Mouse (Mus musculus) embryonic facial prominence, embryonic 15.5 days (tissue): Measurements from ENCODE around the gene Csn1s2a. TPM values are rescaled to one million over a fixed set of nuclear protein-coding genes. Genes with fewer than 3 reads are reported as not detected.
"Not testable (repeated sequence)": the region's sequence is repeated elsewhere in the genome, so short reads cannot be mapped to it uniquely, and the experiment has no call there.

Experiments used
- ATAC-seq: fragments of 200-750 bp; cut with Nextera tagmentation; 2 replicates; pipeline ENCODE4 v1.8.0; 2017; ENCODE audit warnings: low read depth, moderate TSS enrichment; ENCODE audit not compliant: insufficient number of reproducible peaks, low FRiP score, low TSS enrichment
- H3K27ac ChIP-seq: fragments of 300-500 bp; sonication (generic); replicated peaks from 2 replicates; pipeline ENCODE4 v1.5.1; 2015; ENCODE audit warnings: mild to moderate bottlenecking, inconsistent platforms
- H3K27me3 ChIP-seq: fragments of 300-500 bp; sonication (generic); 2 replicates; pipeline ENCODE4 v1.6.1; 2015; ENCODE audit warnings: inconsistent platforms
- H3K36me3 ChIP-seq: fragments of 300-500 bp; sonication (generic); 2 replicates; pipeline ENCODE4 v1.6.1; 2015; ENCODE audit warnings: mild to moderate bottlenecking, inconsistent platforms
- H3K4me1 ChIP-seq: fragments of 300-500 bp; sonication (generic); 2 replicates; pipeline ENCODE4 v1.6.1; 2015; ENCODE audit warnings: inconsistent platforms
- H3K4me2 ChIP-seq: fragments of 300-500 bp; sonication (generic); replicated peaks from 2 replicates; pipeline ENCODE4 v1.6.1; 2015; ENCODE audit warnings: mild to moderate bottlenecking, inconsistent platforms
- H3K4me3 ChIP-seq: fragments of 300-500 bp; sonication (generic); replicated peaks from 2 replicates; pipeline ENCODE4 v1.5.1; 2015; ENCODE audit warnings: mild to moderate bottlenecking, inconsistent platforms
- H3K9ac ChIP-seq: fragments of 300-500 bp; sonication (generic); 2 replicates; pipeline ENCODE4 v1.6.1; 2015; ENCODE audit warnings: inconsistent platforms
- H3K9me3 ChIP-seq: fragments of 300-500 bp; sonication (generic); replicated peaks from 2 replicates; pipeline ENCODE4 v1.6.1; 2016; ENCODE audit warnings: inconsistent platforms
- WGBS: fragments of 180-500 bp; shearing (Covaris S2); methylation state at CpG from one replicate; pipeline ENCODE4 v1.1.7; 2015; 5-methylcytosine and 5-hydroxymethylcytosine counted together
- polyA plus RNA-seq: library from polyadenylated mRNA; unstranded; fragments of >200 nt; fragmentation: Nextera tagmentation; extraction: Ambion mirVana; gene quantifications from 2 replicates; pipeline ENCODE4 v1.2.1, GENCODE M21; 2015

Gene Csn1s2a
- polyA plus RNA-seq = not detected in 2 replicates

DNA sequence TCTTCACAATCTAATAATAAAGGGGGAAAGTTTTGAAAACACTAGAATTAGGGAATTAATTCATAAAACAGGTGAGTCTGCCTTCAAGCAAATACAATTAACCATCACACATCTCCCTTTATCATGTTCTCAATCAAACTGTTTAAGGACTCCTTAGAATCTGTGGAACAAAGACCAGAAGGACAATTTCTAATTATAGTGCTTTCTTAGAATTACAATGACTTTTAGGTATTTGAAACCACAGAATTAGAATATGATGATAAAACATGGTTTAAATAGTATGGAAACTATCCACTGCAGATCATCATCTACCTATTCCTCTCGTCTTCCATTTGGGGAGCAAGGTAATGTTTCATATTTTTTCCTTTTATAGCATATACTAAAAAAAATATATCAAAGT is at the start of gene Csn1s2a:
Gene Csn1s2a, plus strand, starts transcription at position 301 of the 400 bp plus-strand sequence.
- Histone ChIP-seq H3K9me3 (no peaks in the 10 kb centered on the region), H3K27ac (no peak within 1 kb of the TSS), H3K27me3 (no peaks in the 10 kb centered on the region), H3K9ac (no peak within 1 kb of the TSS), H3K4me1 (no peaks in the 10 kb centered on the region), H3K4me3 (no peak within 1 kb of the TSS), H3K4me2 (no peak within 1 kb of the TSS), H3K36me3 (no peaks in the 10 kb centered on the region)
- 74% methylated on average over 1 of the region's 1 CpGs for WGBS
- ATAC-seq = no peak

GRCm38 (mm10) chr5:87734821-87735220 is 39.5 kb upstream of the Csn1s2a start:
- Histone ChIP-seq H3K36me3 (no peaks in the 10 kb centered on the region), H3K4me2 (no peak overlapping the region), H3K27me3 (no peaks in the 10 kb centered on the region), H3K27ac (no peak overlapping the region), H3K9ac (no peak overlapping the region), H3K4me3 (no peak overlapping the region), H3K4me1 (no peaks in the 10 kb centered on the region), H3K9me3 (no peaks in the 10 kb centered on the region)
- no peak for ATAC-seq

DNA sequence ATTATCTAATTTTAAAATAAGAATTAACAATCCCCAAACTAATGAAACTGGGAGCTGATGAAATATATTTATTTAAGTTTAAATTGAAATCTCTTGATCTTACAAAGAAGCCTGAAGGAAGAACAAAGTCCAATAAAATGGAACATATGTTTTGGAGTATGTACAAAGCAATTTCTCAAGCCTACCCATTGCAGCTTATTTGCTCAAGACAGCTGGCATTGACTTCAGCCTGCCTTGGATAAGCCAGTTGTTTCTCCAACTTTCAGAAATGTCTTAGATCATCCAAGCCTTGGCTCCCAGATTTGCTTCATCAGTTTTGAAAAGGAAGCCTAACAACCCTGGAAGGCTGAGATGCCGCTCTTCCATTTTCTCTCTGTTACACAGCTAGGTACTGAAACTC is 20.9 kb upstream of the Csn1s2a start:
- no peak overlapping the region for H3K9ac ChIP-seq
- H3K36me3 ChIP-seq = no peaks in the 10 kb centered on the region
- no peak for ATAC-seq
- 84% methylated on average over 1 of the region's 1 CpGs for WGBS
- no peaks in the 10 kb centered on the region for H3K27me3 ChIP-seq
- H3K4me2 ChIP-seq = no peak overlapping the region
- no peaks in the 10 kb centered on the region for H3K9me3 ChIP-seq
- no peak overlapping the region for H3K4me3 ChIP-seq
- no peaks in the 10 kb centered on the region for H3K4me1 ChIP-seq
- no peak overlapping the region for H3K27ac ChIP-seq

GRCm38 (mm10) chr5:87764546-87764945 is 9.8 kb upstream of the Csn1s2a start:
- 72% methylated on average over 3 of the region's 3 CpGs for WGBS
- H3K4me3 ChIP-seq = no peak overlapping the region
- no peaks in the 10 kb centered on the region for H3K4me1 ChIP-seq
- H3K9ac ChIP-seq = no peak overlapping the region
- H3K36me3 ChIP-seq = no peaks in the 10 kb centered on the region
- H3K4me2 ChIP-seq = no peak overlapping the region
- H3K9me3 ChIP-seq = no peaks in the 10 kb centered on the region
- H3K27me3 ChIP-seq = no peaks in the 10 kb centered on the region
- ATAC-seq = no peak
- H3K27ac ChIP-seq = no peak overlapping the region

DNA sequence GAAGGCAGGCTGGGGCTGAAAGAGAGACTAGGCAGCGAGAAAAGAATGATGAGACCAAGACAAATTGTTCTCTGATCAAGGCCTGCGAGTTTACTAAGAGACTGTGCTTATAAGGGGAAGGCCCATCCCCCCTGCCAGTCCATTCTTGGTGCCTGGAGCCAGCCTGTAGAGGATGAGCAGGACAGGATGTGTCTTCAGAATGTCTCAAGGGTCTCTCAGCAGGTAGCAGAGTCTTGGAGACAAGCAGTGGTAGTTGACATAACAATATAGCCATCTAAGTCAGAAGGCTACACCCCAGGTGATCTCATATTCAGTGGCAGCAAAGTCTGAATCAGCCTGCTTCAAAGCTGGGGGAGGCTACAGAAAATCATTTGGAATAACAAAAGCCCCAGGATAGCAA is 2.2 kb upstream of the Csn1s2a start:
- H3K27ac ChIP-seq, H3K4me3 ChIP-seq, ATAC-seq, H3K9me3 ChIP-seq, H3K4me1 ChIP-seq, H3K27me3 ChIP-seq, H3K4me2 ChIP-seq, H3K36me3 ChIP-seq, H3K9ac ChIP-seq: not testable (repeated sequence)
- 30% methylated on average over 2 of the region's 2 CpGs for WGBS

DNA sequence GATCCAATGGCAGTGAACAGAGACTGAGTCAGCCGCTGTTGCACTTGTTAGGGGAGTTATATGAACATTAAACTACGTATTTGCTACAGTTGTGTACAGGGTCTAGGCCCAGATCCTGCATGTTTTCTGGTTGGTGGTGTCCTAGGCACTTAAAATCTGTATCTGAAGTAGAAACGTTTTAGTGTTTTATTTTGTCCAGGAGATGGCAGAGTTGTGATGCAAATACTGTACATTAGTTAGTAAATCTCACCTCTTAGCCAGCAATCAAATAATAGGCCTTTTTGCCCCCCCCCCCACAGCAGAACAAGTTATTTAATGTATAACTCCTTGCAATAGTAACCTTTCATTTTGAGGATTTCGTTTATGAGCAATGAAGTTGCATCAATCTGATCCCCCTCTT is 8.4 kb downstream of the Csn1s2a start:
- Histone ChIP-seq H3K4me3 (no peak overlapping the region), H3K4me2 (no peak overlapping the region), H3K27ac (no peak overlapping the region), H3K27me3 (no peaks in the 10 kb centered on the region), H3K36me3 (no peaks in the 10 kb centered on the region), H3K9ac (no peak overlapping the region), H3K4me1 (no peaks in the 10 kb centered on the region), H3K9me3 (no peaks in the 10 kb centered on the region)
- 66% methylated on average over 4 of the region's 4 CpGs for WGBS
- no peak for ATAC-seq

- Histone ChIP-seq H3K27ac (no peak within 1 kb of the TSS), H3K4me3 (no peak within 1 kb of the TSS), H3K4me2 (no peak within 1 kb of the TSS), H3K36me3 (no peaks in the 10 kb centered on the region), H3K9ac (no peak within 1 kb of the TSS), H3K9me3 (no peaks in the 10 kb centered on the region), H3K4me1 (no peaks in the 10 kb centered on the region), H3K27me3 (no peaks in the 10 kb centered on the region)
- WGBS = 66% methylated on average over 2 of the region's 2 CpGs
- no peak for ATAC-seq
Measured at GRCm38 (mm10) chr5:87807782-87808181, 33.4 kb downstream of the Csn1s2a start, which contains the start of gene Csn1s2b. Gene Csn1s2b (plus strand): TSS chr5:87808082.

GRCm38 (mm10) chr5:87809253-87809652 is 34.9 kb downstream of the Csn1s2a start:
- no peak overlapping the region for H3K4me2 ChIP-seq
- no peaks in the 10 kb centered on the region for H3K27me3 ChIP-seq
- no peaks in the 10 kb centered on the region for H3K9me3 ChIP-seq
- H3K9ac ChIP-seq = no peak overlapping the region
- no peaks in the 10 kb centered on the region for H3K36me3 ChIP-seq
- no peak overlapping the region for H3K27ac ChIP-seq
- H3K4me1 ChIP-seq = no peaks in the 10 kb centered on the region
- no peak for ATAC-seq
- H3K4me3 ChIP-seq = no peak overlapping the region
- WGBS = 65% methylated on average over 2 of the region's 2 CpGs

- Histone ChIP-seq H3K4me2 (no peak within 1 kb of the TSS), H3K4me1 (no peaks in the 10 kb centered on the region), H3K27ac (no peak within 1 kb of the TSS), H3K36me3 (no peaks in the 10 kb centered on the region), H3K4me3 (no peak within 1 kb of the TSS), H3K27me3 (no peaks in the 10 kb centered on the region), H3K9ac (no peak within 1 kb of the TSS), H3K9me3 (no peaks in the 10 kb centered on the region)
- ATAC-seq = no peak
- 71% methylated on average over 1 of the region's 1 CpGs for WGBS
Measured at GRCm38 (mm10) chr5:87825386-87825785, 51.0 kb downstream of the Csn1s2a start, which contains the start of gene Prr27. Gene Prr27 (plus strand): TSS chr5:87825686.

Other genes with a start within 250 kb of the Csn1s2a start
- gene Sult1b1, start 236.4 kb upstream of the Csn1s2a start, polyA plus RNA-seq = 0.85 and 0.94 TPM in 2 replicates
- gene Sult1d1, start 205.5 kb upstream of the Csn1s2a start, polyA plus RNA-seq = 3.7 and 5.8 TPM in 2 replicates
- 10.0 and 14.1 TPM in 2 replicates for gene Sult1e1, start 183.0 kb upstream of the Csn1s2a start, polyA plus RNA-seq
- not detected in 2 replicates for gene Csn1s1, start 108.4 kb upstream of the Csn1s2a start, polyA plus RNA-seq
- gene Csn2, start 74.9 kb upstream of the Csn1s2a start, polyA plus RNA-seq = not detected in 2 replicates
- gene Csn1s2b, start 33.5 kb downstream of the Csn1s2a start, polyA plus RNA-seq = 0.08 TPM in 1 of 2 replicates, not detected in the other
- not detected in 2 replicates for gene Prr27, start 51.1 kb downstream of the Csn1s2a start, polyA plus RNA-seq
- gene Odam, start 110.5 kb downstream of the Csn1s2a start, polyA plus RNA-seq = 1.1 and 1.3 TPM in 2 replicates
- gene Csn3, start 151.0 kb downstream of the Csn1s2a start, polyA plus RNA-seq = 0.28 and 0.74 TPM in 2 replicates
- gene 2310003L06Rik, start 194.9 kb downstream of the Csn1s2a start, polyA plus RNA-seq = 0.21 TPM in 1 of 2 replicates, not detected in the other
- not detected in 2 replicates for gene Gm28434, start 194.9 kb downstream of the Csn1s2a start, polyA plus RNA-seq
- not detected in 2 replicates for gene Cabs1, start 204.9 kb downstream of the Csn1s2a start, polyA plus RNA-seq
- gene Smr3a, start 228.0 kb downstream of the Csn1s2a start, polyA plus RNA-seq = 0.37 and 0.38 TPM in 2 replicates